Mouse (Mus musculus): ENCODE results near the gene Sycn.
"Not testable (repeated sequence)": the region's sequence is repeated elsewhere in the genome, so short reads cannot be mapped to it uniquely, and the experiment has no call there.

The Sycn gene

GRCm38 (mm10) chr7:28540526-28540925 is at the start of gene Sycn:
Gene Sycn, plus strand, starts transcription at chr7:28540885.
- in situ Hi-C loops (cut with MboI, MseI): no loop called here

GRCm38 (mm10) chr7:28490903-28491302 is 49.8 kb upstream of the Sycn start:
- in situ Hi-C loops (cut with MboI, MseI): no loop called here

GRCm38 (mm10) chr7:28492310-28492709 is 48.4 kb upstream of the Sycn start:
- in situ Hi-C loops (cut with MboI, MseI): no loop called here

GRCm38 (mm10) chr7:28495426-28495825 is 45.3 kb upstream of the Sycn start:
- in situ Hi-C loops (cut with MboI, MseI): no loop called here

GRCm38 (mm10) chr7:28505585-28505984 is 35.1 kb upstream of the Sycn start:
- in situ Hi-C loops (cut with MboI, MseI): no loop called here

GRCm38 (mm10) chr7:28509121-28509520 is 31.6 kb upstream of the Sycn start:
- in situ Hi-C loops (cut with MboI, MseI): not testable (repeated sequence)

- in situ Hi-C loops (cut with MboI, MseI): not testable (repeated sequence)
Measured at GRCm38 (mm10) chr7:28510405-28510974, 30.2 kb upstream of the Sycn start, which contains the start of gene Ifnl2. Gene Ifnl2, minus strand, starts transcription at chr7:28510455.

- in situ Hi-C loops (cut with MboI, MseI): no loop called here
Measured at GRCm38 (mm10) chr7:28511441-28511840, 29.2 kb upstream of the Sycn start.

- in situ Hi-C loops (cut with MboI, MseI): not testable (repeated sequence)
Measured at GRCm38 (mm10) chr7:28522536-28522935, 18.1 kb upstream of the Sycn start, which contains the start of gene Ifnl3. Gene Ifnl3, plus strand, starts transcription at chr7:28522836.

- in situ Hi-C loops (cut with MboI, MseI): loop anchor here (5.0 kb wide), 1 partner anchor 76 kb away; the partner anchor contains the start of gene Lrfn1
Measured at GRCm38 (mm10) chr7:28527922-28528719, 12.6 kb upstream of the Sycn start.

GRCm38 (mm10) chr7:28532005-28532404 is 8.7 kb upstream of the Sycn start:
- in situ Hi-C loops (cut with MboI, MseI): no loop called here

- in situ Hi-C loops (cut with MboI, MseI): not testable (repeated sequence)
Measured at GRCm38 (mm10) chr7:28538886-28539285, 1.8 kb upstream of the Sycn start.

- in situ Hi-C loops (cut with MboI, MseI): no loop called here
Measured at GRCm38 (mm10) chr7:28544051-28544601, 3.4 kb downstream of the Sycn start.

- in situ Hi-C loops (cut with MboI, MseI): no loop called here
Measured at GRCm38 (mm10) chr7:28545048-28545890, 4.6 kb downstream of the Sycn start.

- in situ Hi-C loops (cut with MboI, MseI): no loop called here
Measured at GRCm38 (mm10) chr7:28545891-28546210, 5.2 kb downstream of the Sycn start.

- in situ Hi-C loops (cut with MboI, MseI): no loop called here
Measured at GRCm38 (mm10) chr7:28546649-28547048, 6.0 kb downstream of the Sycn start.

- in situ Hi-C loops (cut with MboI, MseI): no loop called here
Measured at GRCm38 (mm10) chr7:28547154-28547553, 6.5 kb downstream of the Sycn start, which contains the start of gene Nccrp1. Gene Nccrp1, minus strand, starts transcription at chr7:28547254.

- in situ Hi-C loops (cut with MboI, MseI): no loop called here
Measured at GRCm38 (mm10) chr7:28547628-28548027, 6.9 kb downstream of the Sycn start.

GRCm38 (mm10) chr7:28553076-28553475 is 12.4 kb downstream of the Sycn start:
- in situ Hi-C loops (cut with MboI, MseI): no loop called here

GRCm38 (mm10) chr7:28555939-28556535 is 15.4 kb downstream of the Sycn start:
- in situ Hi-C loops (cut with MboI, MseI): no loop called here

GRCm38 (mm10) chr7:28557069-28557468 is 16.4 kb downstream of the Sycn start:
- in situ Hi-C loops (cut with MboI, MseI): no loop called here
